8 mouse cellular contexts compared by ENCODE assay signal in genomic region chr16:16213079-16213760, GRCm38 (mm10). TPM values are rescaled to one million over a fixed set of nuclear protein-coding genes. Genes with fewer than 3 reads are reported as not detected.
DNase-seq lines count a peak whose midpoint lies in the region; ATAC-seq and TF ChIP-seq lines count a peak whose summit lies in the region.

TSS of gene Pkp2 (plus strand) at chr16:16213318.

- peaks cover 3% of the 10 kb centered on the region; the same call in 1 of the 2 replicates for H3K9me3 ChIP-seq in erythroblast, embryonic 14.5 days (ENCODE audit: control insufficient read depth, low read length)
- H3K9me3 ChIP-seq in hindbrain, embryonic 16.5 days (ENCODE audit: control insufficient read depth, low read length) = no peaks in the 10 kb centered on the region

- H3K4me3 ChIP-seq in erythroblast, embryonic 14.5 days (replicated peaks) = peak within 1 kb of the TSS; percentile 66
- peak within 1 kb of the TSS; percentile 87 for H3K4me3 ChIP-seq in hindbrain, embryonic 16.5 days (ENCODE audit: low read length)
- H3K4me3 ChIP-seq in small intestine, adult 2 months (ENCODE audit: low read depth, low read length) = peak within 1 kb of the TSS; percentile 76

- peaks cover 10% of the 10 kb centered on the region for H3K4me1 ChIP-seq in erythroblast, embryonic 14.5 days (ENCODE audit: control insufficient read depth)
- peaks cover 5% of the 10 kb centered on the region for H3K4me1 ChIP-seq in hindbrain, embryonic 16.5 days (ENCODE audit: control insufficient read depth, insufficient read depth, low read depth, low read length)
- H3K4me1 ChIP-seq in small intestine, adult 2 months (ENCODE audit: control insufficient read depth, insufficient read depth, insufficient read length, low read length) = peaks cover 4% of the 10 kb centered on the region

- H3K27me3 ChIP-seq in erythroblast, embryonic 14.5 days (ENCODE audit: control insufficient read depth) = peaks cover 55% of the 10 kb centered on the region
- H3K27me3 ChIP-seq in hindbrain, embryonic 16.5 days (replicated peaks; ENCODE audit: control insufficient read depth, insufficient read depth, low read length) = peaks cover 13% of the 10 kb centered on the region
- no peaks in the 10 kb centered on the region for H3K27me3 ChIP-seq in small intestine, adult 2 months (ENCODE audit: control insufficient read depth, insufficient read depth, low read length)

- no peak within 1 kb of the TSS for H3K27ac ChIP-seq in hindbrain, embryonic 16.5 days (ENCODE audit: low read depth, low read length)
- H3K27ac ChIP-seq in small intestine, adult 2 months (ENCODE audit: insufficient read depth, low read depth, low read length) = peak within 1 kb of the TSS; percentile 75

- TF ChIP-seq CTCF in small intestine, adult 2 months (IDR thresholded peaks at IDR 0.05; ENCODE audit: extremely low read depth, insufficient read length, insufficient replicate concordance, low read depth, low read length) = no peak

- DNase-seq in cerebellum, postnatal 10 days = peak; percentile 61 to 64
- DNase-seq in gastrocnemius, adult 8-10 months (ENCODE audit: low spot score in 2 of 2) = peak; percentile 37 to 70
- DNase-seq in left cerebral cortex, adult 8-10 months (ENCODE audit: low spot score in 2 of 2) = peak; percentile 17 to 22

- peak within 1 kb of the TSS; percentile 100 for H3K4me2 ChIP-seq in hindbrain, embryonic 16.5 days (ENCODE audit: low read length)

- peak; percentile 69; the same call in 1 of the 2 replicates for TF ChIP-seq POLR2A in small intestine, adult 2 months (IDR thresholded peaks at IDR 0.05; ENCODE audit: low read depth, low read length)

- WGBS in hindbrain, embryonic 16.5 days = under 1% methylated on average over 53 of the region's 59 CpGs
- under 1% methylated on average over 59 of the region's 59 CpGs for WGBS in small intestine, adult 2 months

- ATAC-seq in erythroblast, adult 5-6 weeks (replicated peaks; ENCODE audit: low FRiP score, poor library complexity, severe bottlenecking) = no peak
- ATAC-seq in hindbrain, embryonic 16.5 days = peak; percentile 94
- peak; percentile 86 for ATAC-seq in megakaryocyte progenitor cell, adult 5-6 weeks (replicated peaks; ENCODE audit: poor library complexity)

- H3K9ac ChIP-seq in hindbrain, embryonic 16.5 days (ENCODE audit: low read depth, low read length) = peak within 1 kb of the TSS; percentile 83

- no peaks in the 10 kb centered on the region for H3K36me3 ChIP-seq in erythroblast, embryonic 14.5 days (ENCODE audit: control insufficient read depth)
- H3K36me3 ChIP-seq in hindbrain, embryonic 16.5 days (ENCODE audit: control insufficient read depth, insufficient read depth, low read length) = no peaks in the 10 kb centered on the region
- no peaks in the 10 kb centered on the region for H3K36me3 ChIP-seq in small intestine, adult 2 months (ENCODE audit: control insufficient read depth, insufficient read depth, low read length)

RNA-seq across cellular contexts. Expression of gene Pkp2, which starts in this region (rescaled TPM):
- polyA plus RNA-seq in erythroblast, embryonic 14.5 days (2012) = not detected in 2 replicates
- not detected in 2 replicates for total RNA-seq in erythroblast, adult 5-6 weeks (2015; ENCODE audit: low replicate concordance)
- 0.09 TPM in 1 of 2 replicates, not detected in the other for total RNA-seq in erythroblast, adult 5-6 weeks (2017; ENCODE audit: low replicate concordance)
- total RNA-seq in gastrocnemius, adult 8-10 months (2022) = 1 to 10 TPM; 3.8 to 5.3 (median 4.5) TPM
- 1.6 and 1.8 TPM in 2 replicates for polyA plus RNA-seq in hindbrain, embryonic 16.5 days (2015; fragmentation: Nextera tagmentation; extraction: Ambion mirVana)
- total RNA-seq in left cerebral cortex, adult 8-10 months (2022) = 1 to 10 TPM; 5.6 to 6.4 (median 6.0) TPM
- total RNA-seq in megakaryocyte progenitor cell, adult 5-6 weeks (2015) = 0.07 and 0.12 TPM in 2 replicates
- total RNA-seq in megakaryocyte progenitor cell, adult 5-6 weeks (2017) = 0.12 TPM in 1 of 2 replicates, not detected in the other
- polyA plus RNA-seq in small intestine, adult 2 months (2012; rRNA removed) = 26.3 and 49.5 TPM in 2 replicates

Comparison
In these comparisons a context has a peak if more than half of its experiments do, and no peak if none do; other contexts are left out.
1. RNA of gene Pkp2 (total RNA-seq): 5.6 to 6.4 TPM in left cerebral cortex, adult 8-10 months and 3.8 to 5.3 TPM in gastrocnemius, adult 8-10 months; 0.07 to 0.12 TPM in megakaryocyte progenitor cell, adult 5-6 weeks and 0.09 TPM in erythroblast, adult 5-6 weeks; every median in the first group is over 4 times any median in the second.
2. Peak in ATAC-seq in megakaryocyte progenitor cell, adult 5-6 weeks; RNA of the gene not detected or under 1 TPM.
3. Peak in every context shown above with its lines, with median percentiles within 50 percentile points of each other: H3K4me3 ChIP-seq and DNase-seq.